Mouse (Mus musculus): ENCODE results near the gene Nomo1.

Nomo1 gene

GRCm38 (mm10) chr7:46103771-46104170, 70.3 kb downstream of the Nomo1 start:
- no peak for DNase-seq

- no peak for DNase-seq
These were observed 70.9 kb downstream of the Nomo1 start for GRCm38 (mm10) chr7:46104256-46104915.

- no peak for DNase-seq
These were observed 72.0 kb downstream of the Nomo1 start for GRCm38 (mm10) chr7:46105484-46105883.

- DNase-seq: no peak
These were observed 76.6 kb downstream of the Nomo1 start for GRCm38 (mm10) chr7:46110079-46110478.

- DNase-seq: no peak
These were observed 77.8 kb downstream of the Nomo1 start for GRCm38 (mm10) chr7:46111212-46111817.

GRCm38 (mm10) chr7:46111938-46112337, 78.4 kb downstream of the Nomo1 start:
- DNase-seq: no peak

- DNase-seq: no peak
These were observed 79.9 kb downstream of the Nomo1 start for GRCm38 (mm10) chr7:46113435-46113834.

- peak; percentile 28 for DNase-seq
These were observed 82.7 kb downstream of the Nomo1 start for GRCm38 (mm10) chr7:46116118-46116581.

- DNase-seq: no peak
These were observed 83.5 kb downstream of the Nomo1 start for GRCm38 (mm10) chr7:46117035-46117434.

- peak; percentile 23 for DNase-seq
These were observed 89.5 kb downstream of the Nomo1 start for GRCm38 (mm10) chr7:46122964-46123363.

- DNase-seq: no peak
These were observed 91.0 kb downstream of the Nomo1 start for GRCm38 (mm10) chr7:46124460-46124859.

GRCm38 (mm10) chr7:46125340-46125739, 91.8 kb downstream of the Nomo1 start:
- DNase-seq: no peak

GRCm38 (mm10) chr7:46128196-46128595, 94.7 kb downstream of the Nomo1 start:
- no peak for DNase-seq

GRCm38 (mm10) chr7:46129463-46130179, 96.1 kb downstream of the Nomo1 start:
- no peak for DNase-seq

GRCm38 (mm10) chr7:46130723-46131122, 97.2 kb downstream of the Nomo1 start:
- DNase-seq: no peak

- DNase-seq: peak; percentile 6
These were observed 97.8 kb downstream of the Nomo1 start for GRCm38 (mm10) chr7:46131266-46131665.

- no peak for DNase-seq
These were observed 98.3 kb downstream of the Nomo1 start for GRCm38 (mm10) chr7:46131806-46132205.

- no peak for DNase-seq
These were observed 98.7 kb downstream of the Nomo1 start for GRCm38 (mm10) chr7:46132229-46132628.
